Mouse (Mus musculus) common myeloid progenitor, adult 5-6 weeks (primary cell): ENCODE data around the gene Ebna1bp2. TPM values are rescaled to one million over a fixed set of nuclear protein-coding genes. Genes with fewer than 3 reads are reported as not detected.

Experiments
- total RNA-seq: library from RNA; stranded (forward); fragments of 200-1000, 187-1606 nt; gene quantifications from 2 replicates; pipeline ENCODE4 v1.2.3, GENCODE M21; 2017

The Ebna1bp2 gene
- total RNA-seq, 1 experiment from 2014 or later, result 123 TPM

Other genes starting within 250 kb of the Ebna1bp2 start
- gene Szt2, start 211.5 kb upstream of the Ebna1bp2 start, total RNA-seq, result 4.4 and 5.3 TPM in 2 replicates
- gene Med8, start 211.5 kb upstream of the Ebna1bp2 start, total RNA-seq, result 82.5 and 85.9 TPM in 2 replicates
- 44.8 and 65.7 TPM in 2 replicates for gene Elovl1, start 192.7 kb upstream of the Ebna1bp2 start, total RNA-seq
- 57.9 and 89.6 TPM in 2 replicates for gene Cdc20, start 183.4 kb upstream of the Ebna1bp2 start, total RNA-seq
- 5.8 and 7.3 TPM in 2 replicates for gene Mpl, start 163.3 kb upstream of the Ebna1bp2 start, total RNA-seq
- gene Tie1, start 130.7 kb upstream of the Ebna1bp2 start, total RNA-seq, result 7.5 and 8.0 TPM in 2 replicates
- gene 2610528J11Rik, start 93.8 kb upstream of the Ebna1bp2 start, total RNA-seq, result not detected in 2 replicates
- gene Tmem125, start 76.8 kb upstream of the Ebna1bp2 start, total RNA-seq, result 0.14 TPM in 1 of 2 replicates, not detected in the other
- 0.46 TPM in 1 of 2 replicates, not detected in the other for gene Cfap57, start within 50 bp of the Ebna1bp2 start, total RNA-seq
- not detected in 2 replicates for gene Olfr62, start 38.2 kb downstream of the Ebna1bp2 start, total RNA-seq
- not detected in 2 replicates for gene Olfr1342, start 72.0 kb downstream of the Ebna1bp2 start, total RNA-seq
- not detected in 2 replicates for gene Olfr1341, start 82.7 kb downstream of the Ebna1bp2 start, total RNA-seq
- not detected in 2 replicates for gene Olfr1340, start 99.3 kb downstream of the Ebna1bp2 start, total RNA-seq
- not detected in 2 replicates for gene Olfr1339, start 111.4 kb downstream of the Ebna1bp2 start, total RNA-seq
- gene Olfr1338, start 137.9 kb downstream of the Ebna1bp2 start, total RNA-seq, result not detected in 2 replicates
- gene Olfr1337, start 161.8 kb downstream of the Ebna1bp2 start, total RNA-seq, result not detected in 2 replicates
- not detected in 2 replicates for gene Olfr1335, start 189.1 kb downstream of the Ebna1bp2 start, total RNA-seq
- gene Olfr1333, start 215.5 kb downstream of the Ebna1bp2 start, total RNA-seq, result not detected in 2 replicates
- gene Olfr1331, start 243.8 kb downstream of the Ebna1bp2 start, total RNA-seq, result not detected in 2 replicates